Mouse (Mus musculus): ENCODE results near the gene Slc26a1.

The Slc26a1 gene

DNA sequence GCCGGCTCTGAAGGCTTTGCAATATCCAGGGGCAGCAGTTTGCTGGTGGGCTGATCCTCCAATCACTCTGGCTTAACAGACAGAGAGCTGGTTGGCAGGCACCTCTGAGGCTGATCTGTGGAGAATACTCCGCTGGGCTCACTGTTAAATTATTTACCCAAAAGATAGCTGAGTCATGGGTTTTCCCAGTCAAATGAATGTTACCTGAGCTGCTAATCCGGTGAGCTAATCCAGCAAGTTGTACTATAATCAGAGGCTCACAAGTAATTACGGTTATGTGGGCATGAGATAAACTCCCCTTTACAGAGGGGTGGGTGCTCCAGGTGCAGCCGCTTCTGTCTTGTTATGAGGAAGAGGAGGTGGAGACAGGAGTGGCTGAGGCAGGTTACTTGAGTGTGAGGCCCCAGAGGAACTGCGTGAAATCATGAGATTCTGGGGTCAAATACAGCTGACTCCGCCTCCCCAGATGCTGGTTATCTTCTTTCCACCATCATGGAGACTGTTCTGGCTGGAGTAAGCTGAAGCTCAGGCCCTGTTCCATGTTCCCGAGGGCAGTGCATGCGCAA lies at the start of gene Slc26a1:
Gene Slc26a1 (minus strand): TSS at position 319 of the 566 bp plus-strand sequence.
- DNase-seq (ENCODE audit: low read depth, low spot score): peak; percentile 64

DNA sequence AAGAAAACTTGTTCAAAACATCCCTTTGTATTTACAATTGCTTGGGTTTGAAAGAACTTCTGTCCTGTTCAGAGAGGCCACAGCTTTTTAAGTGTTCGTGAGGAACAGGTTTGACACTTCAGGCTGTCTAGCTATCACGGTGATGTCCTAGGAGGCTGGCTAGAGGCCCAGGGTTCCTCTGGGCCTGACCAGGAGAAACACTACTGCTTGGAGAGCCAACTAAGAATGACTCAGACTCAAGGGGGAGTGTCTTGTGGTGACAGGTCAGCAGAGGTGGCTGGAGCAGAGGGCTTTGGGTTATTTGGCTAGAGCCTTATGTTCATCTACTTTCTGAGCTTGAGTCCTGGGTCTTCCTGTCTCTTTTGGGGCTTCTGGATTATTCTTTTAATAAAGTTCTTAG lies 48.6 kb upstream of the Slc26a1 start:
- no peak for DNase-seq (ENCODE audit: low read depth, low spot score)

DNA sequence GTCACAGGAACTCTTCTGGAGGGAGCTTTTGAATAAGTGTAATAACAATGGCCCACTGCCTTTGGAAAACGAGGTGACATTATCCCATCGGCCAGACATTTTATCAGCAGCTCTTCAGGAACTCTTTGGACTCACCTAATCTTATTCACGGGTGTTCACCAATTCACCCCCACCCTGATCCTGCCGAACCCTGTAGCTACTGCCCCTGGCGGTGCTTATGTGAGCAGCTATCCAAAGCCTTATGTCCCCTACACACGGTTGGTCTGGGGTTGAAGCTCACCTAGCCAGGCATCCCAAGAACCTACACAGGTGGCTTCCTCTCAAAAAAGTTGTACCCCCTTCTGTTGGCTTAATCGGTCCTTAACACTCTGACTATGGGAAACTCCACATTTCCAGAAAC lies 44.4 kb upstream of the Slc26a1 start:
- DNase-seq (ENCODE audit: low read depth, low spot score): no peak

DNA sequence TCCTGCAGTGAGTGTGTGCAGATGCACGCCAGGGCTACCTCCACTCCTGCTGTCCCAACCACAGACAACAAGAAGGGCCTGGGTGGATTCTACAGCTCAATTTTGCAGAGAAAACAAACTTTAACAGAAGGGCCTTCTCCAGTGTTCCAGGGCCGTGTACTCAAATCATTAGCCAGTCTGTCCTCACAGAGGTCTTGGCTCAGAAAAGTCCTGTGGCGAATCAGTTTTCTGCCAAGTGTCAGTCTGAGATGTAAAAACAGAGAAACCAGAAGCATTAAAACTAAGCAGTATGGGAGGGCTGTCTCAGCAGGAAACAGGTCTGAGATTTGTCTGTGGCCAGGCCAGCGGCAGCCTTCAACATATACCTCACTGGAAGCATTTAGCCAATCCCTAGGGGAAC lies 42.7 kb upstream of the Slc26a1 start:
- DNase-seq (ENCODE audit: low read depth, low spot score): no peak

DNA sequence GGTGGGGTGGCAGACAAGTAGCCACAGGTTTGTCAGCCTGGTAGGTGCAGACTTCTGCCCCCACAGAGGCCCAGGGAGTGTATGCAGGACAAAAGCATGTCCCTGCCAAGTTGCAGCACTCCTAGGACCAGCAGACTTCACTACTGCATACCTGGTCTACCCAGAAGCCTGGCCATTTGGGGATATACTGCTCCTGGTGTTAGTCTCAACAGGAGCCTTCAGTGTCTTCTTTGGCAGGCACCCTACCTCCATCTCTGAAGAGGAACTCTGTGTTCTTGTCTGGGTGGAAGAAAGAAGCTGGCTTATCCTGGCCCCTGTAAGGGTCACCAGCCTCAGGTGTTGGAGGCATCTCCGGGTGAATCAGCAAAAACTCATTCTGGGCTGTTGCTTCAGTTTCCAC lies 40.6 kb upstream of the Slc26a1 start:
- no peak for DNase-seq (ENCODE audit: low read depth, low spot score)

DNA sequence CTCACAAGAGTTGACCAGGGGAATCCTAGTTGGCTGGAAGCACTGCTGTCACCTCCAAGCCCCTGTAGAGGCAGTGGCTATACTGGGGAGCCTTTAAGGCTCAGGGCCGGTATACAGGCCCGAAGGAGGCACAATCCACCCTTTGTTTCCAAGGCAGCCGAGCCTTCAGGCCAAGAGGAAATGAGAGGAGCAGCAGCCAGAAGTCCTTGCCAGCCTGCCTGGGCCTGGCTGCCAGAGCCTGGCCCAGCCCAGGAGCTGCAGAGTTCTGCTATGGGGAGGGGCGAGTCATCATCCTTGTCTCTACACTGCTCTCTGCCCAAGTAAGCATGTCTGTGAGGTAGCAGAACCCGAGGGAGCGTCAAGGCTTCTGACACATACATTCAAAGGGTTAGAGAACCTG lies 38.8 kb upstream of the Slc26a1 start:
- DNase-seq (ENCODE audit: low read depth, low spot score): no peak

DNA sequence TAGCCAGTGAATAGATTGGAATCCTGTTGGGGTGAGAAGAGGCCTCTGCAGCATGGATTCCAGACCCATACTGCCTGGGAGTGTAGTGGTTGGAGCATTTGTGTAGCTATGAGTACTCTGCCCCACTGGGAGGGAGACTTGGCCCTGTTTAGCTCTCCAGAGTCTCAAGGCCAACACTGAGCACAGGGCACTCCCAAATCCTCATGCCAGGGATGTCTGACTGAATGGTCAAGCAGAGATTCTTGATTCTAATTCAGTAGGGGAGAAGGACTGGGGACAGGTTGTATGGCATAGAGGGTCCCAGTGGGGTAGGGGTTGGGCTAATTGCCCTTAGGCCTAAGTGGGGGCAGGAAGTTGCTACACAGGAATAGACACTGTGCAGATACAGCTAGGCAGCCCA lies 38.3 kb upstream of the Slc26a1 start:
- no peak for DNase-seq (ENCODE audit: low read depth, low spot score)

DNA sequence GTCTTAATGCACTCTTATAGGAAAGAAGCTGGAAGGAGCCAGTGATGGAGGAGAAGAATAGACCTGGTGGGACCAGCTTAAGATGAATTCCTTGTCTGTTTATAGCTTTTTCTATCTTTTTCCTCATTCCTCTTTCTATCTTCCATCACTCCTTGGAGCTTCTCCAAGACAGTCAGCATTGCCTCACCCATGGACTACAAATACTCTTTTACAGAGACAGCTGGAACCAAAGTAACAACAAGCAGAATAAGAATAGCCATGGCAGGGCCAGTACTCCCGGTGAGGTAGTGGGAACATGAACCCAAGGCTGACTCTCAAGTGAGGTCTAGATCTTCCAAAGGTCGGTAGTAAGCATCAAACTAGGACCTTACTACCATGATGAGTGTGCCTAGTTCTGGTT lies 37.7 kb upstream of the Slc26a1 start:
- no peak for DNase-seq (ENCODE audit: low read depth, low spot score)

DNA sequence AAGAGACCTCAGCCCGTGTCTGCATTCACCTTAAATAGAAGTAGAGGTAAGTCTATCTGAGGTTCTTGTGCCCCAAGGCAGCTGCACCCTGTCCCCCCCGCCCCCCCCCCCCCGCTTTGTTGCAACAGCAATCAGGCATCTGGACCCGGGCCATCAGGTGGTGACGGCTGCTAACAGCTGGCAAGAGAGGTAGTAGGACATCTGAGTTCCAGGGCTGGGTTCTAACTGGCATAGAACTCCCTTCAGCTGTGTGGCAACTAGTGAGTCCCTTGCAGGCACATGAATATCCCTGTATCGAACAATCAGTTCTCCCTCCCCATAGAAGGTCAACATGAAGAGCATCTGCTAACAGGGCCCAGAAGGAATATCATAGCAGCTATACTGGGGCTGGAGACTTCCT lies 36.6 kb upstream of the Slc26a1 start:
- no peak for DNase-seq (ENCODE audit: low read depth, low spot score)

DNA sequence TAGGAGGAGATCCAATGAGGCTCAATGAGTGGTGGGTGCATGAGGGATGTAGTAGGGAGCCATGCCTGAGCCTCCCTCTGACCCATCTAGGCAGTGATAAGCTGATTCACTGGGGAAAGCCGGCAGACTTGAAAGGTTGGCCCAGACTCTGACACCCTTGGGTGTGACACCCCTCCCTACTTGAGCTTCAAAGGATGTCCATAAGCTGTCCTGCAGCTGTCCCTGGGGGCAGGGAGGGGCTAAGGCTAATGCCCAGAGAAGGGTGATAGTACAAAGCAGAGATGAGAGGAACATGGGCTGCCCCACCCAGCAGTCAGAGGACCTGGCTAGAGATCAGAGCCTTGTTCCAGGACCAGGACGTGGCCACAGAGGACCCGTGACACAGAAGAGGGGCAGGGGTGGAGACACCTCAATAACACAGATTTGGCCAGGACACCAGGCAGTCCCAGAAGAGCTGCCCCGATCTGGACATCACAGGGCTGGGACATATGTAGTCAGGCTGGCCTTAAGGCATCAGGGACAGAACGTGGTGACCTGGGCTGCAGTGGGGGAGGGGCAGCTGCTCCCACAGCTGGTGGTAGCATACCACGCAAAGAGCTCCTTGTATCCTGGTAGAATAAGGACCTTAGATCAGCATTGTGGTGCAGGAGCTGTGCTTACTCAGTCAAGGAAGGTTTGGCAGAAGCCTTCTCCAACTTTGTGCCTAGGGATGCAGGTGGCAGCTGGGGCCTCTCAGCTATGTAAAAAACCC lies 33.8 kb upstream of the Slc26a1 start:
- no peak for DNase-seq (ENCODE audit: low read depth, low spot score)

DNA sequence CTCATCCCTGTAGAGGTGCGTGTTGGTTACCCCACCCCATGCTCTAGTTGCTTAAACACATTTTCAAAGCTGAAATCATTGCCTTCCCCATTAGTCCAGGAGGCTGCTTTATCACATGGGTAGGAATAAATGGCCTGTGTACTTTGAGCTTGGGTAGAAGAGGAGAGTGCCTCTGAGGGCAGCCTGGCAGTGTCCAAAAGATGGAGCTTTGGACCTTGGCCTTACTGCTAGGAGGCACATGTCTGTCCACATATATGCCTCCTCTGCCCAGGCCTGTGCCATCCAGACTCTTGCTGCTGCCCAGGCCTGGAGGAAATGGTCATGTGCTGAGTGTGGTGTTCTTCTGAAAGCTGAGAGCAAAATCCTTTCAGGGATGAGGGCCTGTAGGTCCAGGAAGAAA lies 33.0 kb upstream of the Slc26a1 start:
- no peak for DNase-seq (ENCODE audit: low read depth, low spot score)

DNA sequence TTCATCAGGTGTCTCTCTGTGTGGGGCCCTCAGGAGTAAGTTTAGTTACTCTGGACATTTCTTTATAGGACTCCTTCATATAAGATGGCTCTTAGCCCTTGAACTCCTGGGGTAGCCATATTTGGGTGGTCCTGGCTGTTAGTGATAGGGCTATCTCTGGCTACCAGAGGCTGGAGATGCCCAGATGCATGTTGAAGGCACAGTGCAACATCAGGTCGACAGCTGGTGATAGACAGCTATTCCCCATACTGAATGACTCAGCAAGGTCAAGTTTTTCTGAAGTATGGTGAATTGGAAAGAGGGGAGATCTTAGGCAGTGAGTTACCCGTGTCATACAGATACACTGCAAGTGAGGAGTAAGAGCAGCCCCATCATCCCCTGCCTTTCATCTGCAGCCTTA lies 32.4 kb upstream of the Slc26a1 start:
- no peak for DNase-seq (ENCODE audit: low read depth, low spot score)

DNA sequence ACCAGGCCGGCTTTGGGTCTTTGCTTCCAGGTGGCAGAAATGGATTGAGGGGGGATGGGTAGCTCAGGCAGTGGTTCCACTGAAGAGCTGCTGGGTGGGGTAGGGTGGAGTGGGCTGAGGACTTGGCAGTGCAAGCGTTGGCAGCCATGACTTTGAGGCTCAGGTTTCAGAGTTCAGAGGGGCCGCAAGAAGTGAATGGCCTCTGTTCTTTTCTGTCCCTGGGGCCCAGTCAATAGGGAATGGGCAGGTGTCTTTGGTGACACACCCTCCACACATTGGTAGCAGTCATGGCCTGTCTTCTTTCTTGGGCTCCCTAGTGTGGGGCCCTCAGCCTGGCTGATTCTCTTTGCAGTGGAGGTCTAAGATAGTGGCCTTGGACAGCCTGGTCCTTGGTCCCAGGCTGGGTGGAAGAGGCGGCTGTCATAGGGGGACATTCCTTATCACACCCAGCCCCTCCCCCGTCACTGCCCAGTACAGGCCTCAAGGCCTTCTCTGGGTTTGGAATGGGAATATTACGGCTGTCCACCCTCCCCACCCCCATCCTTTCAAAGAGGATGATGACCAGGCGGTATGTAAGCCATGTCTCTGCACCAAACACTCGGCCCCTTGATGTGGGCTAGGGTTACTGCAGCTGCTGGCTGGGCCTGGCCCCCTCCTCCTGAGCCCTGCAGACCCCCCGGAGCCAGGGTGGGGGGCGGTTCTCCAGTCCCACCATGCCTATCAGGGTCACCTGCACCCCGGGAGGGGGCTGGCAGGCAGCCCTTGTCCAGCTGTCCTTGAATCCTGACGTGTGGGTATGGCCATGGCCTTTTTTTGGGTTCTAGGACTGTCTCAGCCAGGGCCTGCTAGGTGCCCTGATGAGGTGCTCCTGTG lies 28.6 kb upstream of the Slc26a1 start:
- DNase-seq (ENCODE audit: low read depth, low spot score): no peak

DNA sequence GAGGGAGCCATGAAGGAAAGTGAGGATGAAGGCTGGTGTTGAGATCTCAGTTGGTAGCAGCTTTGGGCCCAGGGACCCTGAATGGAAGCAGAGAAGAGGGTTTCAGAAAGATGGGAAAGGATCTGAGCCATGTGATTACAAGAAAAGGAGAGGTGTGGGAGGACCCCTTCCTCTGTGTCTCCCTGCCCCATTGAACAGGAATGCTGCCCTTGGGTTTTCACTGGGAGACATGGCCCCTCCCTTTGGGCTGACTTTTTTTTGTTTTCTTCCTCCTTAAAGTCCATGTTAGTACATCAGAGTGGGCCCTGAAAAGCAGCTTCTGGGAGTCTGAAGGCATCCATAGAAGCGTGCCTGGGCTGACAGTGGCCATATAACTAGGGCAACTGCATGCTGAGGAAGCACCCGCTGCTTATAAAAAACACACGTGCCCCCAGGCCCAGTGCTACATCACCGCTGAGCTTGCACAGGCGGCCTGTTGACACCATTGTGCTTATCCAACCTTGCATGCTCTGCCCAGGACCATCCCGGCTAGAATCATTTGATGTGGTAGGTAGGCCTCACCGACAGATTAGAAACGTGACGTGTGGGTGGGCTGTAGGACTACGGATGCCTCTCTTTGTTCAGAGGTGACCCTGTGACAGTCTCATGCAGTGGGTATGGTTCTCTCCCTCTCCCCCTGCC lies 26.1 kb upstream of the Slc26a1 start:
- no peak for DNase-seq (ENCODE audit: low read depth, low spot score)

DNA sequence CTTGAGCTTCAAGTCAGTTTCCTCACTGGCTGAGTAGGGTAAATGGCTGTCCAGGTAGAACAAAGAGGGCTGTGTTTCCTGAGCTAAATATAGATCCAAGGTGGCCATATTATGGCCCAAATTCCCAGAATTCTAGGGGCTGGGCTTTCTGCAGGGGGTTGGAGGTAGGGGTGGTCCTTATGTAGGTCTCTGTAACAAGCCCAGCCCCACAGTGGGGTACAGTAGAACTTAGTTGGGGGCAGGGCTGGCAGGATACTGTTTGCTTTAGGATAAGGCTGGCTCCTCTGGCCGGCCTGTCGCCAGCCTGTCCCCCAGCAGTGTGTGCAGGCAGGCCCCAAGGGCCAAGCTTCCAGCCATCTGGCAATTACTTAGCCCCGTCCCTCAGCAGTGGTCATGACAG lies 25.0 kb upstream of the Slc26a1 start:
- DNase-seq (ENCODE audit: low read depth, low spot score): no peak

DNA sequence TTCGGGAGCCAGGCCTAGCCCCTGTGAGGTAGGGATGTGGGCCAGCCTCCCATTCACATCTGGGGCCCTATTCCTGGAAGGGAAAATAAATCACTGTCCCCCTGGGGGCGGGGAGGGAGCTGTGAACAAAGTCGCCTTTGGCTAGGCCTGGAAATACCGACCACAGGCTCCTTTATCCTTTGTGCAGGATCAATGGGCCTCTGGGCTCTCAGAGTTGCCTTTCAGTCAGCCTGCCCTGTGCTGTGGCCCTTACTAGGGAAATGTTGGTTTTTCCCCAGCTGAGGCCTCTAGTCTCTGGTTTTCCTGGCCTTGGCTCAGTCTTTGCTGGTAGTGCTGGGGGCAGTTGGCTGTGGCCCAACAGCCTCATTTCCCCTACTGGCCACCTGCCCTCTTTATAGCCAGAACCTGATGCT lies 22.0 kb upstream of the Slc26a1 start:
- DNase-seq (ENCODE audit: low read depth, low spot score): no peak

DNA sequence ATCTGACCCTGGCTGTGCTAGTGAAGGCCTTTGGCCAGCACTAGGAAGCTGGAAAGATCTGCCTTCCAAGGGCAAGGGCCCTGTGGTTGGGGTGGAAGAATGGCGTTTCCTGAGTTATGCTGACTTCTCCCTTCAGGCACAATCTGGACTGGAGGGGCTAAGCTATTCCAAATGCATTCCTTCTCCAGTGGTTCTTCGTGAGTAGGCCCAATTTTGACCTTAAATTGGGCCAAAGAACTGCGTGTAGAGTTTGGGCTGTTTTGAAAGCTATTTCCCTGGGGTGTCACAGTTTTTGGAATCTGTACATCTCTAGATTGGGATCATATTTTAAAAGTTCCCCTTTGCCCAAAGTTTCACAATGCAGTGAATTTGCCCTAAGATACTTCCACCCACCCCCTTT lies 21.2 kb upstream of the Slc26a1 start:
- no peak for DNase-seq (ENCODE audit: low read depth, low spot score)

DNA sequence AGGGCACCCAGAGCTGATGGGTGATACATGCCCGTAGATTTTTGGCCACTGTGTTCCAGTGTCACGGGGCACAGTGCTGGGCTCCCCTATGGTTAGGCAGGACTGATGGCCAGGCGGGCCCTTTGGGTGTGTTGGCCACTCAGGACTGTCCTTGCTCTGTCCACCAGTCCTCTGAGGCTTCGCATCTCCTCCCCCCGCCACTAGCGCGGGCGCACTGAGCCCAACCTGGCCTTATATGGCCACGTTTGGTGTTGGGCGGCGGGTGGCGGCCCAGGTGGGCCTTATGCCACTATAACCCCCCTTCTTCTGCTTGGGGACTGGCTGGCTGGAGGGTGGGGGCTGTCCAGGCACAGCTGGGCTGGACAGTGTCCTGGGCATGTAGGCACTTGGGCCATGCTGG lies 20.5 kb upstream of the Slc26a1 start:
- DNase-seq (ENCODE audit: low read depth, low spot score): no peak

DNA sequence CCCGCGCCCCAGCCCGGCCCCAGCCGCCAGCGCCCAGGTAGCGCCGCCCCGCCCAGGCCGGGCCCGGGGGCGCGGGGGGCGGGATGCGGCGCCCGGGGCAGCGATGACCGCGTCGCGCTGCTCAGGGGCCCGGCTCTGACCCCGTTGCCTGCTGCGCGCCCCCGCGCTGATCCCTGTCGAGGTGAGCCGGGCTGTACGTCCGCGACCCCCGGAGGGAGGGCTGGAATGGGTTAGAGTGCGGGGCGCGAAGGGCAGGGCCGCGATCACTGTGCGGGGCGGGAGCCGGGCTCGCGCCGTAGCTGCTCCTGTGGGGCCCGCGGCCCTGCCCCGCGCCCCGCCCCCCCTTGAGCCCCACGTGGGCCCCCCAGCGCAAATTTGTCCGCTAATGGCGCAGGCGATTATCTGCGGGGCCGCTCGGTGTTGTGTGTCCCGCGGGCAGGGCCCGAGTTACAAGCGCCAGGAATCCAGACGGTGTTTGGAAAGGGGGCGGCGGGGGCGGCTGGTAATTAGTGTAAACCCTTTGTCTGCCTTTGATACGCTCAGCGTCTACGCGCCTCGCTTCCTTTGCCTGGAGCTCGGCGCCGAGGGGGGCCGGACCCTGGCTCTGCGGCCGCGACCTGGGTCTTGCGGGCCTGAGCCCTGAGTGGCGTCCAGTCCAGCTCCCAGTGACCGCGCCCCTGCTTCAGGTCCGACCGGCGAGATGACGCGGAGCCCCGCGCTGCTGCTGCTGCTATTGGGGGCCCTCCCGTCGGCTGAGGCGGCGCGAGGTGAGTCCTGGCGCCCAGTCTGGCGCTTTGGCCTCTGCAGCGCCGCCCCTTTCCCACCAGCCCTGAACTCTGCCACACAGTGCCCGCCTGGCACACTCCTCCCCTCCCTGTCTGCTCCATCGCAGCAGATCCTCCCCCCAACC lies 19.2 kb upstream of the Slc26a1 start:
- DNase-seq (ENCODE audit: low read depth, low spot score): no peak

DNA sequence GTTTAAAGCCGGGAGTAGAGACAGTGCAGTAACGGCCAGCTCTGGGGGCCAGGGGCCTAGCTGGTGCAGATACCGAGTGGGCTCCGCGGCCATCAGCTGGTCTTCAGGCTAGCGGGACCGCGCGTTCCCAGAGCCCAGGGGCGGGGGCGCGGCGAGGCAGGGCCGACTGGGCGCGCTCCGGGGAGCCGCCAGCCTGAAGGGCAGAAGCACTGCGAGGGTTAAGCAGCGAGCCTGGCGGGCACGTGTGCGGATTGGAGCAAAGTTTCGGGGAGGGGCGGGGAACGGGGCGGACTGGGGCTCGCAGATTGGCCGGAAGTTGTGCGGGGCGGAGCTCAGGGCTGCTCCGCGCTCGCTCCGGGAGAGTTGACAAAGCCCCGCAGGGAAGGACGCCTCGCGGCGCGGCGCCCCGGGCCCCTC lies 18.5 kb upstream of the Slc26a1 start:
- peak; percentile 81 for DNase-seq (ENCODE audit: low read depth, low spot score)

DNA sequence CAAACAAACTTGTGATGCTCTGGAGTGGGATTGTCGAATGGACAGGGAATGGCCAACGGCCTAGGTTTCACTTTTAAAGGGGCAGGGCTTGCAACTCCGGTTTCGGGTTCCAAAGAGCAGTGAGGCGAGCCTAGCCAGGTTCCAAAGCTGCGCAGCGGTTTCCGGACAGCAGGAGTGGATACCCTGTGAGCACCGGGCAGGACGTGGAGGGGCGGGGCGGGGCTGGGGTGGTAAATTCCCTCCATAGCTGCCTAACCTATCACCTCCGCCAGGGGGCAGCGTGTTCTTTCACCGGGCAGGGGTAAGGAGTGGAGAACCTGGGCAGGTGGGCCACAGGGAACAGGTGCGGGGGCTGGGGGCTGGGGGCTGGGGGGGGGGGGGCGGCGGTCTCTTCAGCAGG lies 16.9 kb upstream of the Slc26a1 start, which contains the start of gene Fgfrl1:
Gene Fgfrl1 (plus strand): TSS at position 112 of the 400 bp plus-strand sequence.
- no peak for DNase-seq (ENCODE audit: low read depth, low spot score)
